Mouse (Mus musculus) spleen, adult 2 months (tissue): ENCODE data around the gene Sowahc. TPM values are rescaled to one million over a fixed set of nuclear protein-coding genes. Genes with fewer than 3 reads are reported as not detected.

ENCODE experiments used
- DNase-seq, 2 experiments: peaks; one replicate each; pipeline versions ENCODE4 v3.0.0 to v3.0.0-alpha.2; 2012 to 2021; ENCODE audit warnings: low spot score in 2 of 2, low read depth in 1 of 2
- H3K27ac ChIP-seq: fragments of 200-500 bp; 2 replicates; pipeline ENCODE4 v1.5.1; 2012; ENCODE audit warnings: low read length, inconsistent platforms; ENCODE audit not compliant: insufficient read depth
- H3K27me3 ChIP-seq: fragments of 200-500 bp; 2 replicates; pipeline ENCODE4 v1.6.1; 2012; ENCODE audit warnings: mild to moderate bottlenecking, moderate library complexity, low read length, inconsistent platforms; ENCODE audit not compliant: control insufficient read depth, insufficient read depth
- H3K36me3 ChIP-seq: fragments of 200-500 bp; 2 replicates; pipeline ENCODE4 v1.6.1; 2012; ENCODE audit warnings: mild to moderate bottlenecking, low read length, inconsistent platforms; ENCODE audit not compliant: control insufficient read depth, insufficient read depth
- H3K4me1 ChIP-seq: fragments of 200-500 bp; 2 replicates; pipeline ENCODE4 v1.6.1; 2011; ENCODE audit warnings: inconsistent platforms; ENCODE audit not compliant: control insufficient read depth, insufficient read depth, insufficient read length
- H3K4me3 ChIP-seq: fragments of 200-500 bp; 2 replicates; pipeline ENCODE4 v1.5.1; 2011; ENCODE audit warnings: mild to moderate bottlenecking, inconsistent platforms; ENCODE audit not compliant: insufficient read depth, insufficient read length; ENCODE audit errors: extremely low read depth
- CTCF ChIP-seq: fragments of 200-500 bp; IDR thresholded peaks from 2 replicates; pipeline ENCODE4 v1.5.1; 2011; ENCODE audit warnings: mild to moderate bottlenecking, inconsistent platforms; ENCODE audit not compliant: insufficient read depth, insufficient read length, insufficient replicate concordance; ENCODE audit errors: extremely low read depth
- POLR2A ChIP-seq: fragments of 200-500 bp; IDR thresholded peaks from 2 replicates; pipeline ENCODE4 v1.6.1; 2011; ENCODE audit warnings: low read depth, low read length, inconsistent platforms
- WGBS: fragments of 180-500 bp; shearing (Covaris S2); methylation state at CpG from one replicate; pipeline ENCODE4 v1.1.7; 2018; 5-methylcytosine and 5-hydroxymethylcytosine counted together
- polyA plus RNA-seq: library from polyadenylated mRNA; depleted of rRNA; stranded (reverse); fragments of >200 nt; gene quantifications from 2 replicates; pipeline ENCODE4 v1.2.3, GENCODE M21; 2012

Gene Sowahc
- polyA plus RNA-seq, 1 experiment, result 2.5 TPM

DNA sequence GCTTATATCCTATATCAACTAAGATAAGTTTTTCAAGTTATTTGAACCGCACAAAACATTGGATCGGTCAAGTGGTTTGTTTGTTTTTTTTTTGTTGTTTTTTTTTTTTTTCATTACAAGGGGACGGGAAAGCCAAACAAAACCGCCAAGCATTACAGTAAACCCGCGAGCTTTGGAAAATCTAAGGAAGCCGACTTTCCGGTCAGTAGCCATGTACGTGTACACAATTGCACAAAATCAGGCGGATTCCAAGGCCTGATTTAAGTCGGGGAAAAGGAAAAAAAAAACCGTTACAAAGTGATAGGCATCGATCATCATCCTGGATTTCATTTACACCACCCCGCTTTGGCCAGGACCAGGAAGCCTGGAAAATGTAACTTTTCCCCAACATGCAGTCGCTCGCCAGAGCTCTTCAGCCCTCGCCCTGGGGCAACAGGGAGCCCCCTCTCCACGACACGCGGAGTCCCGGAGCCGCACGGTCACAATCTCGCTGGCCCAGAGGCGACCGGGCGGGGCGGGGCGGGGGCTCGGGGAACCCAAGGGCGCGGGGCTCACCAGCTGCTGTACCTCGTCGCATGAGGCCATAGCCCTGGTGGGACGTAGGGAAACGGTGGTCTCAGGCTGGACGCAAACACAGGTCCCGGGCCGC, 805 bp upstream of the Sowahc start:
- no peaks in the 10 kb centered on the region; the same call in 1 of the 2 replicates for H3K4me1 ChIP-seq
- TF ChIP-seq POLR2A, result no peak
- no peak for TF ChIP-seq CTCF
- 3% methylated on average over 39 of the region's 39 CpGs for WGBS
- no peak for DNase-seq
- peak overlapping the region; percentile 93 for H3K4me3 ChIP-seq
- H3K27ac ChIP-seq, result peak overlapping the region; percentile 80; the same call in 1 of the 2 replicates
- H3K27me3 ChIP-seq, result peaks cover 7% of the 10 kb centered on the region
- H3K36me3 ChIP-seq, result no peaks in the 10 kb centered on the region

- Histone ChIP-seq H3K27me3 (peaks cover 7% of the 10 kb centered on the region), H3K36me3 (no peaks in the 10 kb centered on the region), H3K27ac (peak overlapping the region; percentile 38), H3K4me1 (no peaks in the 10 kb centered on the region; the same call in 1 of the 2 replicates), H3K4me3 (peak overlapping the region; percentile 93)
- no peak for DNase-seq
- WGBS, result 7% methylated on average over 48 of the region's 49 CpGs
- TF ChIP-seq POLR2A (no peak), CTCF (no peak)
These were observed 733 bp downstream of the Sowahc start for GRCm38 (mm10) chr10:59222271-59223101.

DNA sequence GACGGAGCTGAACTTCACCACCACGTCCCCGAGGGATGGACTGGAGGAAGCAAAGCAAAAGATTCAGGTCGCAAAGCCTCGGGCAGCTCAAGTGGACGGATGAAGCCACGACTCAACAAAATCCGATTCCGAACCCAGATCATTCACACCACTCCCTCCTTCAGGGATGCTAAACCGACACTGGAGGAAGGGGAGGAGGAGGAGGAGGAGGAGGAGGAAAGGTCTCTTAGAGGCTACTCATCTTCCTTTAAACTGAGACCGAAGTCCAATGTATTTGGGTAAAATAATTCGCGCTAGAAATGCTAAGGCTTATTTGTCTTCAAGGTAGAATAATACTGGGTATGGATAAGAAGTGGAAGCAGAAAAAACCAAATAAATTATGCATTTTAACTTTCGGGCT, 1.5 kb downstream of the Sowahc start:
- TF ChIP-seq CTCF (no peak), POLR2A (no peak)
- Histone ChIP-seq H3K4me1 (no peaks in the 10 kb centered on the region; the same call in 1 of the 2 replicates), H3K36me3 (no peaks in the 10 kb centered on the region), H3K4me3 (peak overlapping the region; percentile 93), H3K27me3 (peaks cover 7% of the 10 kb centered on the region), H3K27ac (no peak overlapping the region)
- DNase-seq, result no peak
- 55% methylated on average over 14 of the region's 14 CpGs for WGBS

- H3K4me3 ChIP-seq, result peak overlapping the region; percentile 18; the same call in 1 of the 2 replicates
These were observed 2.1 kb downstream of the Sowahc start for GRCm38 (mm10) chr10:59223890-59224289.

GRCm38 (mm10) chr10:59225137-59225536, 3.4 kb downstream of the Sowahc start:
- 75% methylated on average over 2 of the region's 2 CpGs for WGBS
- TF ChIP-seq POLR2A (no peak), CTCF (no peak)
- no peak for DNase-seq
- no peak overlapping the region for H3K27ac ChIP-seq
- H3K4me3 ChIP-seq, result no peak overlapping the region
- no peaks in the 10 kb centered on the region for H3K36me3 ChIP-seq
- H3K27me3 ChIP-seq, result peaks cover 7% of the 10 kb centered on the region
- H3K4me1 ChIP-seq, result no peaks in the 10 kb centered on the region; the same call in 1 of the 2 replicates

More at GRCm38 (mm10) chr10:59223890-59224289, 2.1 kb downstream of the Sowahc start:
- WGBS, result 73% methylated on average over 4 of the region's 4 CpGs
- DNase-seq, result no peak
- Histone ChIP-seq H3K36me3 (no peaks in the 10 kb centered on the region), H3K27me3 (peaks cover 7% of the 10 kb centered on the region), H3K4me1 (no peaks in the 10 kb centered on the region; the same call in 1 of the 2 replicates), H3K27ac (no peak overlapping the region)
- TF ChIP-seq CTCF (no peak), POLR2A (no peak)

DNA sequence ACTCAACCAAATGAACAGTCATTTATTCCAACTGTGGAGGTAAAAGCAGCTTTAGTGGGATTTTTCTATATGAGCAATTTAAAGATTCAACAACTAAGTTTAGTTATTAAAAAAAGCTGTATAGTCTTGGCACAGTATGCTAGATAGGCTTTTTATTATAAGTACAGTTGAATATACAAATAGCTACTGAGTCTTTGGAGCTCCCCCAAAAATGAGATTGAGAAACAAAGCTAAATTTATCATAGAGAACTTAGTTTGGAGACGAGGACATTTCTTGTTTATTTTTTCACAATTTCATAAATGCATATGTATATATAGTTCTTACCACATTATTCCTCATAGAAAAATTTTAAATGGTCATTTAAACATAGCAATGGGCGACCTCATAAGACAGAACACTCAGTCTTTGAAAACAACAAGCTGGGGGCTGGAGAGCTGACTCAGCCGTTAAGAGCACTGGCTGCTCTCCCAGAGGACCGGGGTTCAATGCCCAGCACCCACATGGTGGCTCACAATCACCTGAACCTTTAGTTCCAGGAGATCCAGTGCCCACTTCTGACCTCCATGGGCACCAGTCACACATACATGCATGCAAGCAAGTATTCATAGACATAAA, 7.6 kb downstream of the Sowahc start:
- WGBS, result 73% methylated on average over 4 of the region's 4 CpGs
- no peak overlapping the region for H3K4me3 ChIP-seq
- DNase-seq, result no peak
- H3K4me1 ChIP-seq, result no peaks in the 10 kb centered on the region
- no peaks in the 10 kb centered on the region for H3K36me3 ChIP-seq
- no peaks in the 10 kb centered on the region for H3K27me3 ChIP-seq
- no peak overlapping the region for H3K27ac ChIP-seq
- TF ChIP-seq CTCF, result no peak
- TF ChIP-seq POLR2A, result no peak
